Mouse (Mus musculus) common myeloid progenitor, adult 5-6 weeks (primary cell): ENCODE data around the gene Atp8a2. TPM values are rescaled to one million over a fixed set of nuclear protein-coding genes. Genes with fewer than 3 reads are reported as not detected.

ENCODE experiments used
- ATAC-seq: replicated peaks from 2 replicates; pipeline ENCODE4 v1.8.0; 2016; ENCODE audit warnings: low read depth, mild to moderate bottlenecking, moderate TSS enrichment, inconsistent platforms; ENCODE audit not compliant: poor library complexity, severe bottlenecking
- total RNA-seq: library from RNA; stranded (forward); fragments of 200-1000, 187-1606 nt; gene quantifications from 2 replicates; pipeline ENCODE4 v1.2.3, GENCODE M21; 2017

The Atp8a2 gene
- total RNA-seq, 1 experiment from 2014 or later, result 2.4 TPM

GRCm38 (mm10) chr14:59807528-59808300 is 389.3 kb downstream of the Atp8a2 start:
- ATAC-seq, result no peak

GRCm38 (mm10) chr14:59806910-59807309 is 390.1 kb downstream of the Atp8a2 start:
- no peak for ATAC-seq

- no peak for ATAC-seq
Observed at GRCm38 (mm10) chr14:59806159-59806558, 390.8 kb downstream of the Atp8a2 start.

GRCm38 (mm10) chr14:59805683-59806082 is 391.3 kb downstream of the Atp8a2 start:
- ATAC-seq, result no peak

GRCm38 (mm10) chr14:59801961-59802599 is 394.9 kb downstream of the Atp8a2 start:
- ATAC-seq, result no peak

GRCm38 (mm10) chr14:59799511-59799910 is 397.5 kb downstream of the Atp8a2 start:
- no peak for ATAC-seq

GRCm38 (mm10) chr14:59793841-59794240 is 403.1 kb downstream of the Atp8a2 start:
- ATAC-seq, result no peak

GRCm38 (mm10) chr14:59783348-59784341 is 413.3 kb downstream of the Atp8a2 start:
- no peak for ATAC-seq

- no peak for ATAC-seq
Observed at GRCm38 (mm10) chr14:59780391-59780790, 416.6 kb downstream of the Atp8a2 start.

GRCm38 (mm10) chr14:59762227-59762626 is 434.8 kb downstream of the Atp8a2 start:
- ATAC-seq, result 0 out of 2 replicates have a peak, but pooled peaks have one; percentile 25

GRCm38 (mm10) chr14:59759900-59760493 is 437.0 kb downstream of the Atp8a2 start:
- no peak for ATAC-seq

- no peak for ATAC-seq
Observed at GRCm38 (mm10) chr14:59759196-59759839, 437.7 kb downstream of the Atp8a2 start.

GRCm38 (mm10) chr14:59752401-59752800 is 444.6 kb downstream of the Atp8a2 start:
- ATAC-seq, result no peak

- no peak for ATAC-seq
Observed at GRCm38 (mm10) chr14:59750005-59750404, 447.0 kb downstream of the Atp8a2 start.

- ATAC-seq, result no peak
Observed at GRCm38 (mm10) chr14:59745676-59746075, 451.3 kb downstream of the Atp8a2 start.

- no peak for ATAC-seq
Observed at GRCm38 (mm10) chr14:59741752-59742151, 455.2 kb downstream of the Atp8a2 start.

- ATAC-seq, result no peak
Observed at GRCm38 (mm10) chr14:59739446-59739845, 457.5 kb downstream of the Atp8a2 start.

GRCm38 (mm10) chr14:59737734-59738294 is 459.2 kb downstream of the Atp8a2 start:
- no peak for ATAC-seq
